20 mouse cellular contexts compared by ENCODE assay signal in the genomic region with DNA sequence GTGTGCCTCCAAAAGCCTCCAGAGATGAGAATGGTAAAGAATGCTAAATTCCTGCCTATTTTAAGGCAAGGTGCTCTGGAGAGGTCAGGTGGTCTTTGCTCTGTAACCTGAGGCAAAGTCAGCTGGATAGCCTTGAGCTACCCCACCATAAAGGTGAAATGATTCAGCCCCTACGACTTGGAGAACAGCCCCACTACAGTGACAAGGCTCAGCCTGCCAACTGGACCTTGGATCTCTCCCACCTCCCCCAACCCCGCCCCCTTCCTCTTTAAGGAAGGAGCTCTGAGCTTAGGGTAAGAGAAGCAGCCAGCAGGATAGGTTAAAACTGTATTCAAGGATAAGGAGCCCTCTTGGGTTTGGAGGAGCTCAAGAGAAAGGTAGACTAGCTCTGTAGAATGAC. TPM values are rescaled to one million over a fixed set of nuclear protein-coding genes. Genes with fewer than 3 reads are reported as not detected.
DNase-seq lines count a peak whose midpoint lies in the region; ATAC-seq and TF ChIP-seq lines count a peak whose summit lies in the region.
"Had no signal": no experiment of that assay in that cellular context is flagged by ENCODE, and none has a peak within 500 bp of the region (broad histone marks: within the 10 kb centered on the region; RNA-seq: fewer than 3 reads in every experiment).

No protein-coding gene starts in this region.

- H3K4me2 ChIP-seq in kidney, embryonic 16.5 days (replicated peaks; ENCODE audit: low read depth, low read length) = no peak overlapping the region
- no peak overlapping the region for H3K4me2 ChIP-seq in stomach, postnatal 0 days (replicated peaks; ENCODE audit: low read depth)
- H3K4me2 ChIP-seq in forebrain, embryonic 13.5 days = no peak overlapping the region
- no peak overlapping the region for H3K4me2 ChIP-seq in forebrain, embryonic 14.5 days (ENCODE audit: low read length)
- H3K4me2 ChIP-seq: hindbrain, embryonic 13.5 days; limb, embryonic 15.5 days; midbrain, embryonic 11.5 days; neural tube, embryonic 12.5 days; stomach, embryonic 15.5 days had no signal

- peak; percentile 57; the same call in 1 of the 2 replicates for ATAC-seq in kidney, embryonic 16.5 days (ENCODE audit: low FRiP score, low TSS enrichment)
- ATAC-seq in stomach, postnatal 0 days (ENCODE audit: low FRiP score, low TSS enrichment) = no peak
- no peak for ATAC-seq in forebrain, embryonic 13.5 days
- no peak for ATAC-seq in forebrain, embryonic 14.5 days

- no peak overlapping the region for H3K9ac ChIP-seq in kidney, embryonic 16.5 days (replicated peaks; ENCODE audit: low read length)
- no peak overlapping the region for H3K9ac ChIP-seq in stomach, postnatal 0 days (ENCODE audit: low read length)
- no peak overlapping the region for H3K9ac ChIP-seq in forebrain, embryonic 13.5 days
- H3K9ac ChIP-seq in forebrain, embryonic 14.5 days (ENCODE audit: low read length) = no peak overlapping the region
- H3K9ac ChIP-seq: hindbrain, embryonic 13.5 days; limb, embryonic 15.5 days; neural tube, embryonic 12.5 days; stomach, embryonic 15.5 days had no signal

- H3K27ac ChIP-seq in kidney, embryonic 16.5 days (ENCODE audit: low read length) = no peak overlapping the region
- H3K27ac ChIP-seq in bone marrow, adult 2 months (ENCODE audit: control insufficient read depth, insufficient read depth, low read depth, low read length, poor library complexity) = peak overlapping the region; percentile 55; the same call in 1 of the 2 replicates
- H3K27ac ChIP-seq in stomach, postnatal 0 days (replicated peaks) = no peak overlapping the region
- no peak overlapping the region for H3K27ac ChIP-seq in forebrain, embryonic 13.5 days
- no peak overlapping the region for H3K27ac ChIP-seq in forebrain, embryonic 14.5 days (ENCODE audit: low read depth, low read length)
- H3K27ac ChIP-seq: hindbrain, embryonic 13.5 days; limb, embryonic 15.5 days; neural tube, embryonic 12.5 days; stomach, embryonic 15.5 days had no signal

- TF ChIP-seq POLR2A in bone marrow, adult 2 months (IDR thresholded peaks at IDR 0.05; ENCODE audit: borderline replicate concordance, control insufficient read depth, low read depth, low read length) = no peak

- no peaks in the 10 kb centered on the region for H3K36me3 ChIP-seq in kidney, embryonic 16.5 days (ENCODE audit: insufficient read depth, low read length)
- H3K36me3 ChIP-seq in stomach, postnatal 0 days (ENCODE audit: control insufficient read depth, insufficient read depth, low read length) = no peaks in the 10 kb centered on the region
- H3K36me3 ChIP-seq in forebrain, embryonic 13.5 days (ENCODE audit: poor library complexity, severe bottlenecking) = no peaks in the 10 kb centered on the region
- H3K36me3 ChIP-seq in forebrain, embryonic 14.5 days (ENCODE audit: control insufficient read depth, insufficient read depth, low read length) = no peaks in the 10 kb centered on the region
- H3K36me3 ChIP-seq: hindbrain, embryonic 13.5 days; limb, embryonic 15.5 days; neural tube, embryonic 12.5 days; stomach, embryonic 15.5 days had no signal

- H3K9me3 ChIP-seq in kidney, embryonic 16.5 days (ENCODE audit: low read length) = no peaks in the 10 kb centered on the region
- H3K9me3 ChIP-seq in stomach, postnatal 0 days (ENCODE audit: control insufficient read depth, low read length) = no peaks in the 10 kb centered on the region
- H3K9me3 ChIP-seq in forebrain, embryonic 13.5 days (replicated peaks) = no peaks in the 10 kb centered on the region
- H3K9me3 ChIP-seq in forebrain, embryonic 14.5 days (replicated peaks; ENCODE audit: control insufficient read depth, low read length) = no peaks in the 10 kb centered on the region
- H3K9me3 ChIP-seq: hindbrain, embryonic 13.5 days; limb, embryonic 15.5 days; neural tube, embryonic 12.5 days; stomach, embryonic 15.5 days had no signal

- TF ChIP-seq EP300 in stomach, postnatal 0 days (optimal IDR thresholded peaks at IDR 0.05) = no peak

- no peaks in the 10 kb centered on the region for H3K27me3 ChIP-seq in kidney, embryonic 16.5 days (ENCODE audit: insufficient read depth, low read length)
- no peaks in the 10 kb centered on the region for H3K27me3 ChIP-seq in stomach, postnatal 0 days (ENCODE audit: control insufficient read depth, insufficient read depth, low read length)
- no peaks in the 10 kb centered on the region for H3K27me3 ChIP-seq in forebrain, embryonic 13.5 days
- no peaks in the 10 kb centered on the region for H3K27me3 ChIP-seq in forebrain, embryonic 14.5 days (replicated peaks; ENCODE audit: control insufficient read depth, insufficient read depth, low read length)
- H3K27me3 ChIP-seq: CH12.LX; hindbrain, embryonic 13.5 days; limb, embryonic 15.5 days; neural tube, embryonic 12.5 days; stomach, embryonic 15.5 days had no signal

- TF ChIP-seq CTCF in bone marrow, adult 2 months (IDR thresholded peaks at IDR 0.05; ENCODE audit: control insufficient read depth, insufficient read depth, low read length) = no peak
- TF ChIP-seq CTCF in stomach, postnatal 0 days (IDR thresholded peaks at IDR 0.05; ENCODE audit: low read depth) = no peak

- WGBS in kidney, embryonic 16.5 days = 31% methylated on average over 2 of the region's 2 CpGs
- WGBS in bone marrow, adult 2 months = 43% methylated on average over 2 of the region's 2 CpGs
- 50% methylated on average over 2 of the region's 2 CpGs for WGBS in stomach, postnatal 0 days
- WGBS in forebrain, embryonic 13.5 days = 54% methylated on average over 2 of the region's 2 CpGs
- WGBS in forebrain, embryonic 14.5 days = 54% methylated on average over 2 of the region's 2 CpGs

- DNase-seq in kidney, adult 18-20 months = no peak
- peak; percentile 31 for DNase-seq in liver
- DNase-seq in stomach, postnatal 0 days (ENCODE audit: low spot score) = peak; percentile 20
- DNase-seq in forebrain, embryonic 14.5 days (ENCODE audit: low spot score) = no peak
- DNase-seq: cerebellum, adult 11-12 months; gastrocnemius, postnatal 25 days; heart, postnatal 10 days; layer of hippocampus, postnatal 36 days; lung, postnatal 14 days; spleen, adult 18-20 months; thymus, postnatal 14 days had no signal

- peaks cover 4% of the 10 kb centered on the region; the same call in 1 of the 2 replicates for H3K4me1 ChIP-seq in kidney, embryonic 16.5 days (ENCODE audit: insufficient read depth, low read length)
- peaks cover 5% of the 10 kb centered on the region; the same call in 1 of the 2 replicates for H3K4me1 ChIP-seq in bone marrow, adult 2 months (ENCODE audit: control insufficient read depth, insufficient read depth, low read length)
- no peaks in the 10 kb centered on the region for H3K4me1 ChIP-seq in stomach, postnatal 0 days (replicated peaks; ENCODE audit: control insufficient read depth, insufficient read depth)
- peaks cover 14% of the 10 kb centered on the region for H3K4me1 ChIP-seq in forebrain, embryonic 13.5 days
- H3K4me1 ChIP-seq in forebrain, embryonic 14.5 days (ENCODE audit: control insufficient read depth, insufficient read depth, low read length) = 0 out of 2 replicates have a peak, but pooled peaks cover 3% of the 10 kb centered on the region
- H3K4me1 ChIP-seq: limb, embryonic 15.5 days; neural tube, embryonic 12.5 days had no signal

- H3K4me3 ChIP-seq in kidney, embryonic 16.5 days (ENCODE audit: low read length) = no peak overlapping the region
- H3K4me3 ChIP-seq in bone marrow, adult 2 months (replicated peaks; ENCODE audit: control insufficient read depth, low read depth, low read length) = no peak overlapping the region
- H3K4me3 ChIP-seq in stomach, postnatal 0 days (ENCODE audit: low read depth, low read length) = no peak overlapping the region
- H3K4me3 ChIP-seq in forebrain, embryonic 13.5 days = no peak overlapping the region
- H3K4me3 ChIP-seq in forebrain, embryonic 14.5 days (ENCODE audit: low read depth, low read length) = no peak overlapping the region
- H3K4me3 ChIP-seq: hindbrain, embryonic 13.5 days; limb, embryonic 15.5 days; neural tube, embryonic 12.5 days; stomach, embryonic 15.5 days had no signal

RNA-seq across cellular contexts. Expression of gene Clcn3, which starts 14.0 kb away (rescaled TPM):
- 29.8 and 32.4 TPM in 2 replicates for polyA plus RNA-seq in kidney, embryonic 16.5 days (2015; fragmentation: Nextera tagmentation; extraction: Ambion mirVana)
- 35.2 and 45.1 TPM in 2 replicates for polyA plus RNA-seq in bone marrow, adult 2 months (2011; ENCODE audit: insufficient read depth, insufficient read length, low replicate concordance, missing spikeins)
- polyA plus RNA-seq in stomach, postnatal 0 days (2015; fragmentation: Nextera tagmentation; extraction: Ambion mirVana) = 21.3 and 21.7 TPM in 2 replicates
- polyA plus RNA-seq in forebrain, embryonic 13.5 days (2015; fragmentation: Nextera tagmentation; extraction: Ambion mirVana) = 48.7 and 53.2 TPM in 2 replicates
- polyA plus RNA-seq in forebrain, embryonic 14.5 days (2014; fragmentation: Nextera tagmentation; extraction: Ambion mirVana) = 55.1 and 59.9 TPM in 2 replicates

RNA-seq across cellular contexts. Expression of gene Nek1, which starts 23.9 kb away (rescaled TPM):
- polyA plus RNA-seq in kidney, embryonic 16.5 days (2015; fragmentation: Nextera tagmentation; extraction: Ambion mirVana) = 20.4 and 21.6 TPM in 2 replicates
- 7.1 and 10.0 TPM in 2 replicates for polyA plus RNA-seq in bone marrow, adult 2 months (2011; ENCODE audit: insufficient read depth, insufficient read length, low replicate concordance, missing spikeins)
- 6.9 and 7.8 TPM in 2 replicates for polyA plus RNA-seq in stomach, postnatal 0 days (2015; fragmentation: Nextera tagmentation; extraction: Ambion mirVana)
- polyA plus RNA-seq in forebrain, embryonic 13.5 days (2015; fragmentation: Nextera tagmentation; extraction: Ambion mirVana) = 18.3 and 23.4 TPM in 2 replicates
- 19.9 and 25.2 TPM in 2 replicates for polyA plus RNA-seq in forebrain, embryonic 14.5 days (2014; fragmentation: Nextera tagmentation; extraction: Ambion mirVana)

Comparison
In these comparisons a context has a peak if more than half of its experiments do, and no peak if none do; other contexts are left out.
1. DNase-seq: peak in liver (single experiment) and stomach, postnatal 0 days (single experiment); none in kidney, adult 18-20 months (single experiment) and forebrain, embryonic 14.5 days (single experiment).